Mouse (Mus musculus) embryonic facial prominence, embryonic 11.5 days (tissue): Measurements from ENCODE around the gene Kif16b. TPM values are rescaled to one million over a fixed set of nuclear protein-coding genes. Genes with fewer than 3 reads are reported as not detected.

Source experiments
- ATAC-seq: fragments of 200-750 bp; cut with Nextera tagmentation; replicated peaks from 2 replicates; pipeline ENCODE4 v1.8.0; 2017; ENCODE audit warnings: low read depth; ENCODE audit not compliant: insufficient number of reproducible peaks, low FRiP score, low TSS enrichment
- DNase-seq: peaks from one replicate; pipeline ENCODE4 v3.0.0-alpha.2; 2015; ENCODE audit warnings: low spot score
- H3K27ac ChIP-seq: fragments of 300-500 bp; sonication (generic); replicated peaks from 2 replicates; pipeline ENCODE4 v1.5.1; 2014; ENCODE audit warnings: mild to moderate bottlenecking, low read depth, low read length, control low read depth
- H3K27me3 ChIP-seq: fragments of 300-500 bp; sonication (generic); 2 replicates; pipeline ENCODE4 v1.6.1; 2014; ENCODE audit warnings: mild to moderate bottlenecking, low read length, moderate library complexity, mixed read lengths; ENCODE audit not compliant: control insufficient read depth, insufficient read depth
- H3K36me3 ChIP-seq: fragments of 300-500 bp; sonication (generic); replicated peaks from 2 replicates; pipeline ENCODE4 v1.6.1; 2014; ENCODE audit warnings: low read depth, mild to moderate bottlenecking, low read length, moderate library complexity, mixed read lengths; ENCODE audit not compliant: control insufficient read depth, insufficient read depth
- H3K4me1 ChIP-seq: fragments of 300-500 bp; sonication (generic); 2 replicates; pipeline ENCODE4 v1.6.1; 2014; ENCODE audit warnings: low read length, mixed read lengths; ENCODE audit not compliant: control insufficient read depth, insufficient read depth
- H3K4me2 ChIP-seq: fragments of 300-500 bp; sonication (generic); 2 replicates; pipeline ENCODE4 v1.6.1; 2014; ENCODE audit warnings: low read depth, mild to moderate bottlenecking, control low read depth, low read length, moderate library complexity
- H3K4me3 ChIP-seq: fragments of 300-500 bp; sonication (generic); 2 replicates; pipeline ENCODE4 v1.5.1; 2014; ENCODE audit warnings: low read depth, low read length, control low read depth
- H3K9ac ChIP-seq: fragments of 300-500 bp; sonication (generic); replicated peaks from 2 replicates; pipeline ENCODE4 v1.6.1; 2014; ENCODE audit warnings: mild to moderate bottlenecking, control low read depth, low read length
- H3K9me3 ChIP-seq: fragments of 300-500 bp; sonication (generic); replicated peaks from 2 replicates; pipeline ENCODE4 v1.6.1; 2016; ENCODE audit warnings: mild to moderate bottlenecking, low read length, inconsistent platforms, mixed read lengths; ENCODE audit not compliant: control insufficient read depth
- WGBS: fragments of 180-500 bp; shearing (Covaris S2); extraction: QIAGEN DNeasy Blood & Tissue Kit; methylation state at CpG from one replicate; pipeline ENCODE4 v1.1.7; 2014; 5-methylcytosine and 5-hydroxymethylcytosine counted together
- polyA plus RNA-seq: library from polyadenylated mRNA; unstranded; fragments of >200 nt; fragmentation: Nextera tagmentation; extraction: Ambion mirVana; gene quantifications from 2 replicates; pipeline ENCODE4 v1.2.1, GENCODE M21; 2014

The Kif16b gene
- polyA plus RNA-seq, 1 experiment from 2014 or later = 10.4 TPM

DNA sequence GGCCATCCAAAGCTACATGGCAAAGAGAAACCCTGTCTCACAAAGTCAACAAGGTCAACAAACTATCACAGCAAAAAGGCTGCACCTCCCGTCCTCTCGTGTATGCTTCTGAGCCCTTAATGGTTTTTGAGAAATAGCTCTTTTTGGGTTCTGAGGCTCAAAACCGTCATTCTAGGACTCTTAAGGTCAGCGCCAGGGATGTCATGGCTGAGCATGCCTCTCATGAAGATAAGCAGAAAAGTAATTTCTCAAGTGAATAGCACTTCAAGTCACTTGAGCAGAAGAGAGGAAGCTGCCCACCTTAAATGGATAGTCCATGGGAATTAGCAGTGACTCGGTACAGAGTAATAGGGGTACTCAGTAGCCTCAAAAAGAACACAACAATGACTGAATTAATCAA is 291.1 kb downstream of the Kif16b start:
- ATAC-seq = no peak

GRCm38 (mm10) chr2:142608778-142609177 is 292.6 kb downstream of the Kif16b start:
- Histone ChIP-seq H3K4me2 (no peak overlapping the region), H3K27me3 (no peaks in the 10 kb centered on the region), H3K9me3 (no peaks in the 10 kb centered on the region), H3K9ac (no peak overlapping the region), H3K4me3 (no peak overlapping the region), H3K27ac (no peak overlapping the region), H3K36me3 (no peaks in the 10 kb centered on the region), H3K4me1 (no peaks in the 10 kb centered on the region)
- peak; percentile 56 for DNase-seq
- WGBS = 71% methylated on average over 17 of the region's 17 CpGs
- ATAC-seq = 0 out of 2 replicates have a peak, but pooled peaks have one; percentile 49

More for the DNA sequence above, 291.1 kb downstream of the Kif16b start:
- Histone ChIP-seq H3K4me2 (no peak overlapping the region), H3K27me3 (no peaks in the 10 kb centered on the region), H3K4me1 (no peaks in the 10 kb centered on the region), H3K4me3 (no peak overlapping the region), H3K36me3 (no peaks in the 10 kb centered on the region), H3K27ac (no peak overlapping the region), H3K9me3 (no peaks in the 10 kb centered on the region), H3K9ac (no peak overlapping the region)
- WGBS = 88% methylated on average over 5 of the region's 5 CpGs
- DNase-seq = no peak

DNA sequence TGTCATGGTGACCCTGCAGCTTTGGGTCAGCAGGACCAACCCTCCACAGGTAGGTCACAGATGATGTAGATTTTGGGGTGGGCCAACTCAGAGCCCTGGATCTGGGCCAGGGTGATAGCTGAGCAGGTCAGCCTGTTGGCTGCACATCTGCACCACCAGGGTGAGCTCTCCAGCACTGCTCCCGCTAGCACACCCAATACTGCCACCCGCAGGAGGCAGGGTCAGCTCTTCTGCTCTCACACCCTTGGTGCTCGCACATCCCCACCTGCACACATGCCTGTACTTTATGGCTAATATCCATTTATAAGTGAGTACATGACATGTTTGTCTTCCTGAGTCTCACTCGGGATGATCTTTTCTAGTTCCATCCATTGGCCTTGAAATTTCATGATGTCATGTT is 296.6 kb downstream of the Kif16b start:
- H3K9me3 ChIP-seq = no peaks in the 10 kb centered on the region
- no peak overlapping the region for H3K27ac ChIP-seq
- 81% methylated on average over 4 of the region's 4 CpGs for WGBS
- H3K4me1 ChIP-seq = no peaks in the 10 kb centered on the region
- DNase-seq = no peak
- H3K27me3 ChIP-seq = no peaks in the 10 kb centered on the region
- H3K4me2 ChIP-seq = no peak overlapping the region
- H3K9ac ChIP-seq = no peak overlapping the region
- no peaks in the 10 kb centered on the region for H3K36me3 ChIP-seq
- no peak for ATAC-seq
- no peak overlapping the region for H3K4me3 ChIP-seq

GRCm38 (mm10) chr2:142603210-142603609 is 298.1 kb downstream of the Kif16b start:
- no peak overlapping the region for H3K9ac ChIP-seq
- H3K4me2 ChIP-seq = no peak overlapping the region
- no peaks in the 10 kb centered on the region for H3K9me3 ChIP-seq
- ATAC-seq (0 out of 2 replicates have a peak, but pooled peaks have one; percentile 29), DNase-seq (no peak)
- no peaks in the 10 kb centered on the region for H3K4me1 ChIP-seq
- no peak overlapping the region for H3K4me3 ChIP-seq
- no peaks in the 10 kb centered on the region for H3K27me3 ChIP-seq
- H3K27ac ChIP-seq = no peak overlapping the region
- H3K36me3 ChIP-seq = no peaks in the 10 kb centered on the region
- 30% methylated on average over 2 of the region's 2 CpGs for WGBS

GRCm38 (mm10) chr2:142599235-142599634 is 302.1 kb downstream of the Kif16b start:
- Histone ChIP-seq H3K36me3 (no peaks in the 10 kb centered on the region), H3K27ac (no peak overlapping the region), H3K27me3 (no peaks in the 10 kb centered on the region), H3K4me1 (no peaks in the 10 kb centered on the region), H3K9me3 (no peaks in the 10 kb centered on the region), H3K9ac (no peak overlapping the region), H3K4me3 (no peak overlapping the region), H3K4me2 (no peak overlapping the region)
- DNase-seq = no peak
- no peak for ATAC-seq
- WGBS = 78% methylated on average over 4 of the region's 4 CpGs

DNA sequence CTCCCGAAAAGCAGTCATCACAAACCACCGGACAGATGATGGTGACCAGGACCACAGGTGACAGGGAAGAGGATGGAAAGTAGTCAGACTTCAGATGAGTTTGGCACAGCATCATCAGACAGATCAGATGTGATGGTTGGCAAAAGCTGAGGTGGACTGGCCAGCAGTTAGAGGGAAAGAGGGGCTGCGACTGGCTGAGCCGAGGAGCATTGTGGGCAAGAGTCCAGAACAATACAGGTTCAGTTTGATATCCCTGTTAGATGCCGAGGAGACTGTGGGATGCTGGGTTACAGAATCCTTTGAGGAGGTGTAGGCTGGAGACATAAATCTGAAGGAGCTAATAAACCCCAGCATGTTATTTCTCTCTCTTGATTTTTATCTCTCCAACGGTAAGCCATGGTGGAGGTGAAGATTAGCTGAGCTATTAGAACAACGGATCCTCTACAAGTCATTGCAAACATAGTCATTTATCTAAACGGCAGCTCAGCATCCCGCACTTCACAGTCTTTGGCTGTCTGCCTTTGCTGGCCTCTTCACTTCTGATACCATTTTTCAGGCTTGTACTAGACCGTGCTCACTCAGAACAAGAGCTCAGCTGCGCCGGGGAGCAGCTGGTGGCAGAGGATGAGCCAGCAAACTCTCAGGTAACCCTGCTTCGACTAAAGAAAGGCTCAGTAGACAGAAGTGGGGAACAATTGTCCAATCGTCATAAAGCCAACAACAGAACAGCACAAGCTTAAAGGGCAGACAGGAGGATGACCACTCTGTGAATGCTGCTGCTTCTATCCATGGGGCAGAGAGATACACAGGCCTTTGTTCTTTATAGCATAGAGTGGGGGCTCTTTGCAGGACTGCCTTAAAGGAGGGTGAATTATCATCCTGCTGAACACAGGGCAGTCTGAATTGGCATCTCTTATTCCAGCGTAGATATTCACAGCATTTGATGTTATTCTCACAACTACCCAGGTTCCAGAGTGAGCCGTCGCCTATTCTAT is 304.9 kb downstream of the Kif16b start:
- H3K9me3 ChIP-seq = no peaks in the 10 kb centered on the region
- no peak overlapping the region for H3K4me2 ChIP-seq
- WGBS = 83% methylated on average over 17 of the region's 17 CpGs
- ATAC-seq (no peak), DNase-seq (no peak)
- H3K27me3 ChIP-seq = no peaks in the 10 kb centered on the region
- no peaks in the 10 kb centered on the region for H3K36me3 ChIP-seq
- H3K4me3 ChIP-seq = no peak overlapping the region
- no peak overlapping the region for H3K9ac ChIP-seq
- H3K27ac ChIP-seq = no peak overlapping the region
- H3K4me1 ChIP-seq = no peaks in the 10 kb centered on the region

DNA sequence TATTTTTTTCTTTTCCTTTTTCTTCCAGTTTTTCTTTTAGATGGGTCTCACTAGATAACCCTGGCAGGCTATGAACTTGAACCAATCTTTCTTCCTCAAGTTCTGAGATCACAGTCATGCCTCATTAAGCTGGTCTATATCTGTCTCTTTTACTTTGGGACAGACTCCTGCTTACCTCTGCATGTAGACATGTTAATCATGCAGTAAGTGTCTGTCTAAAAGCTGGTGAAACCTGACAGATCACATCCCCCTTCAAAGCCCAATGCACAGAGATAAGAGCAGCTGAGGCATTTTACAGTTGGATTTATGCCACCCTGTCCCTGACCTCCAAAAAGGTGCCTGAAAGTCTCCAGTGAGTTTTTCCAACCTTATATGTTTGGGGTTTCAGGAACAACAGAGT is 310.4 kb downstream of the Kif16b start:
- Histone ChIP-seq H3K9me3 (no peaks in the 10 kb centered on the region), H3K4me3 (no peak overlapping the region), H3K4me2 (no peak overlapping the region), H3K9ac (no peak overlapping the region), H3K27ac (no peak overlapping the region), H3K36me3 (no peaks in the 10 kb centered on the region), H3K27me3 (no peaks in the 10 kb centered on the region), H3K4me1 (0 out of 2 replicates have a peak, but pooled peaks cover 4% of the 10 kb centered on the region)
- ATAC-seq (no peak), DNase-seq (no peak)

- ATAC-seq (peak; percentile 70), DNase-seq (peak; percentile 34)
- H3K27me3 ChIP-seq = no peaks in the 10 kb centered on the region
- H3K9me3 ChIP-seq = no peaks in the 10 kb centered on the region
- H3K4me2 ChIP-seq = no peak overlapping the region
- H3K4me1 ChIP-seq = 0 out of 2 replicates have a peak, but pooled peaks cover 4% of the 10 kb centered on the region
- H3K36me3 ChIP-seq = no peaks in the 10 kb centered on the region
- 14% methylated on average over 6 of the region's 6 CpGs for WGBS
- H3K4me3 ChIP-seq = no peak overlapping the region
- H3K27ac ChIP-seq = no peak overlapping the region
- no peak overlapping the region for H3K9ac ChIP-seq
Observed at GRCm38 (mm10) chr2:142590284-142590724, 311.0 kb downstream of the Kif16b start.
